Mouse (Mus musculus): ENCODE measurements around the gene Vasp. TPM values are rescaled to one million over a fixed set of nuclear protein-coding genes. Genes with fewer than 3 reads are reported as not detected.

Gene Vasp
- total RNA-seq, 2 experiments from 2014 or later = 32.6 to 36.1 TPM

GRCm38 (mm10) chr7:19243858-19244257 is 27.8 kb downstream of the Vasp start:
- intact Hi-C loops (cut with DNase I) = no loop called here
- DNase-seq = no peak

- DNase-seq = no peak
- intact Hi-C loops (cut with DNase I) = no loop called here
Measured at GRCm38 (mm10) chr7:19242005-19242404, 29.6 kb downstream of the Vasp start.

GRCm38 (mm10) chr7:19240905-19241463 is 30.6 kb downstream of the Vasp start:
- intact Hi-C loops (cut with DNase I) = loop anchor here (2.0 kb wide), 1 partner anchor 16 kb away; no protein-coding TSS in a partner anchor
- no peak for DNase-seq

- DNase-seq = no peak
- intact Hi-C loops (cut with DNase I) = loop anchor here (1.0 to 5.0 kb wide), 4 partner anchors 17 to 117 kb away; partner anchors contain the start of genes Cd3eap and Ppp1r13l
Measured at GRCm38 (mm10) chr7:19239986-19240385, 31.6 kb downstream of the Vasp start.

GRCm38 (mm10) chr7:19239423-19239822 is 32.2 kb downstream of the Vasp start:
- intact Hi-C loops (cut with DNase I) = loop anchor here (1.0 to 5.0 kb wide), 3 partner anchors 44 to 118 kb away; partner anchors contain the start of genes Cd3eap and Ppp1r13l
- DNase-seq = peak; percentile 89 to 96

GRCm38 (mm10) chr7:19238344-19238743 is 33.3 kb downstream of the Vasp start:
- peak in 1 of 2 experiments; percentile 22 for DNase-seq
- intact Hi-C loops (cut with DNase I) = loop anchor here (5.0 kb wide), 1 partner anchor 119 kb away; the partner anchor contains the start of genes Cd3eap and Ppp1r13l

- DNase-seq = peak; percentile 39 to 46
- intact Hi-C loops (cut with DNase I) = loop anchor here (5.0 kb wide), 1 partner anchor 121 kb away; the partner anchor contains the start of genes Cd3eap and Ppp1r13l
Measured at GRCm38 (mm10) chr7:19236411-19236810, 35.2 kb downstream of the Vasp start.

GRCm38 (mm10) chr7:19235092-19235671 is 36.4 kb downstream of the Vasp start:
- DNase-seq = no peak
- intact Hi-C loops (cut with DNase I) = loop anchor here (5.0 kb wide), 1 partner anchor 122 kb away; the partner anchor contains the start of genes Cd3eap and Ppp1r13l

GRCm38 (mm10) chr7:19234652-19235051 is 37.0 kb downstream of the Vasp start:
- no peak for DNase-seq
- intact Hi-C loops (cut with DNase I) = loop anchor here (5.0 kb wide), 1 partner anchor 123 kb away; the partner anchor contains the start of genes Cd3eap and Ppp1r13l

- no peak for DNase-seq
- intact Hi-C loops (cut with DNase I) = no loop called here
Measured at GRCm38 (mm10) chr7:19231849-19232248, 39.8 kb downstream of the Vasp start.

GRCm38 (mm10) chr7:19230899-19231298 is 40.7 kb downstream of the Vasp start:
- intact Hi-C loops (cut with DNase I) = no loop called here
- DNase-seq = no peak

- no peak for DNase-seq
- intact Hi-C loops (cut with DNase I) = no loop called here
Measured at GRCm38 (mm10) chr7:19230041-19230580, 41.5 kb downstream of the Vasp start.

GRCm38 (mm10) chr7:19229404-19229803 is 42.2 kb downstream of the Vasp start:
- DNase-seq = no peak
- intact Hi-C loops (cut with DNase I) = loop anchor here (5.0 kb wide), 1 partner anchor 133 kb away; no protein-coding TSS in a partner anchor

- no peak for DNase-seq
- intact Hi-C loops (cut with DNase I) = loop anchor here (5.0 kb wide), 1 partner anchor 134 kb away; no protein-coding TSS in a partner anchor
Measured at GRCm38 (mm10) chr7:19228793-19229148, 42.8 kb downstream of the Vasp start.

GRCm38 (mm10) chr7:19227883-19228792 is 43.5 kb downstream of the Vasp start, which contains the start of gene Opa3:
TSS of gene Opa3 (plus strand) at chr7:19228334.
- peak; percentile 98 to 99 for DNase-seq
- intact Hi-C loops (cut with DNase I) = loop anchor here (2.0 to 5.0 kb wide), 2 partner anchors 15 to 134 kb away; partner anchors contain the start of gene Gpr4

GRCm38 (mm10) chr7:19226817-19227797 is 44.5 kb downstream of the Vasp start:
- intact Hi-C loops (cut with DNase I) = loop anchor here (2.0 to 5.0 kb wide), 2 partner anchors 14 to 135 kb away; partner anchors contain the start of gene Gpr4
- DNase-seq = peak in 1 of 2 experiments; percentile 44

- DNase-seq = no peak
- intact Hi-C loops (cut with DNase I) = loop anchor here (5.0 kb wide), 1 partner anchor 137 kb away; no protein-coding TSS in a partner anchor
Measured at GRCm38 (mm10) chr7:19224933-19225332, 46.7 kb downstream of the Vasp start.

- no peak for DNase-seq
- intact Hi-C loops (cut with DNase I) = no loop called here
Measured at GRCm38 (mm10) chr7:19222875-19223274, 48.7 kb downstream of the Vasp start.

- no peak for DNase-seq
- intact Hi-C loops (cut with DNase I) = no loop called here
Measured at GRCm38 (mm10) chr7:19222189-19222588, 49.4 kb downstream of the Vasp start.

Data from heart, postnatal 36 days (tissue).